Mouse (Mus musculus): ENCODE results near the gene Gm8024. TPM values are rescaled to one million over a fixed set of nuclear protein-coding genes. Genes with fewer than 3 reads are reported as not detected.

Gm8024 gene
- not detected for total RNA-seq (2023)

GRCm38 (mm10) chr14:42524182-42524581, at the start of gene Gm8024:
TSS of gene Gm8024 (minus strand) at chr14:42524282.

GRCm38 (mm10) chr14:42502249-42502648, 21.8 kb downstream of the Gm8024 start, which contains the start of gene Gm8020:
TSS of gene Gm8020 (minus strand) at chr14:42502349.

Other genes with a start within 250 kb of the Gm8024 start
- not detected for gene Gm9611, start 226.9 kb downstream of the Gm8024 start, total RNA-seq (2023)
- not detected for gene Gm7995, start 214.1 kb downstream of the Gm8024 start, total RNA-seq (2023)
- gene Gm8005, start 84.6 kb downstream of the Gm8024 start, total RNA-seq (2023) = not detected
- not detected for gene Gm8011, start 60.4 kb downstream of the Gm8024 start, total RNA-seq (2023)
- gene Gm8020, start 21.9 kb downstream of the Gm8024 start, total RNA-seq (2023) = not detected
- gene Gm17124, start 75.6 kb upstream of the Gm8024 start, total RNA-seq (2023) = not detected
- not detected for gene Gm3633, start 117.6 kb upstream of the Gm8024 start, total RNA-seq (2023)
- gene Gm10378, start 131.7 kb upstream of the Gm8024 start, total RNA-seq (2023) = not detected
- not detected for gene Gm3015, start 244.5 kb upstream of the Gm8024 start, total RNA-seq (2023)

All from neutrophil, adult 83 days (primary cell).